Mouse (Mus musculus) common myeloid progenitor, adult 5-6 weeks (primary cell): ENCODE results near the gene Wscd2. TPM values are rescaled to one million over a fixed set of nuclear protein-coding genes. Genes with fewer than 3 reads are reported as not detected.

Experiments used
- ATAC-seq: replicated peaks from 2 replicates; pipeline ENCODE4 v1.8.0; 2016; ENCODE audit warnings: low read depth, mild to moderate bottlenecking, moderate TSS enrichment, inconsistent platforms; ENCODE audit not compliant: poor library complexity, severe bottlenecking
- total RNA-seq: library from RNA; stranded (forward); fragments of 200-1000, 187-1606 nt; gene quantifications from 2 replicates; pipeline ENCODE4 v1.2.3, GENCODE M21; 2017

Wscd2 gene
- total RNA-seq, 1 experiment from 2014 or later: not detected

- ATAC-seq: no peak
Measured at GRCm38 (mm10) chr5:113634887-113635610, 144.9 kb downstream of the Wscd2 start.

GRCm38 (mm10) chr5:113635861-113636565, 145.9 kb downstream of the Wscd2 start:
- ATAC-seq: no peak

GRCm38 (mm10) chr5:113637631-113638030, 147.5 kb downstream of the Wscd2 start:
- ATAC-seq: no peak

GRCm38 (mm10) chr5:113638055-113638454, 147.9 kb downstream of the Wscd2 start:
- no peak for ATAC-seq

- no peak for ATAC-seq
Measured at GRCm38 (mm10) chr5:113639126-113639525, 149.0 kb downstream of the Wscd2 start.

Other genes with a start within 250 kb of the Wscd2 start
- 1.8 and 3.7 TPM in 2 replicates for gene Sgsm1, start 179.5 kb upstream of the Wscd2 start, total RNA-seq
- not detected in 2 replicates for gene Aym1, start 133.0 kb upstream of the Wscd2 start, total RNA-seq
- gene Cmklr1, start 160.1 kb downstream of the Wscd2 start, total RNA-seq: 0.27 TPM in 1 of 2 replicates, not detected in the other
- gene 1700069L16Rik, start 234.4 kb downstream of the Wscd2 start, total RNA-seq: not detected in 2 replicates
- gene Ficd, start 245.5 kb downstream of the Wscd2 start, total RNA-seq: 0.50 and 0.58 TPM in 2 replicates